Mouse (Mus musculus) layer of hippocampus, adult 2 months (tissue): ENCODE results near the gene Pdcd6. TPM values are rescaled to one million over a fixed set of nuclear protein-coding genes. Genes with fewer than 3 reads are reported as not detected.

Experiments used
- DNase-seq, 2 experiments: peaks; one replicate each; pipeline ENCODE4 v3.0.0; 2022; ENCODE audit warnings: low spot score in 2 of 2
- H3K27ac ChIP-seq: fragments of 200-600 bp; 2 replicates; pipeline ENCODE4 v1.8.1; 2022
- H3K4me3 ChIP-seq: fragments of 200-600 bp; 2 replicates; pipeline ENCODE4 v1.8.1; 2022; ENCODE audit warnings: mild to moderate bottlenecking
- CTCF ChIP-seq: fragments of 200-600 bp; conservative IDR thresholded peaks from 2 replicates; pipeline ENCODE4 v1.8.1; 2022; ENCODE audit warnings: antibody characterized with exemption, mild to moderate bottlenecking, moderate library complexity
- long read RNA-seq, 2 experiments: library from polyadenylated mRNA; stranded (forward); transcript quantifications; one replicate each; pipeline ENCODE4 v2.0.0; 2021; ENCODE audit warnings: borderline mapping rate in 2 of 2
- total RNA-seq, 2 experiments: library from RNA; stranded (reverse); gene quantifications; 2 replicates each; pipeline ENCODE4 v1.2.3; 2021

Pdcd6 gene
- 10 to 100 TPM; 70.8 to 77.4 TPM for total RNA-seq
- long read RNA-seq, experiment 1, transcript Pdcd6-203 (6 exons, 1,376 nt) = minor isoform, 8 of 45 reads
- long read RNA-seq, experiment 1, transcript Pdcd6-201 (6 exons, 1,131 nt) = major isoform, 30 of 45 reads
- long read RNA-seq, experiment 1, partial matches to known transcripts = 0 of 45 reads
- long read RNA-seq, experiment 1, other reads (novel, unspliced or antisense) = 6 of 45 reads
- long read RNA-seq, experiment 2, transcript Pdcd6-203 (6 exons, 1,376 nt) = minor isoform, 22 of 74 reads
- long read RNA-seq, experiment 2, transcript Pdcd6-201 (6 exons, 1,131 nt) = major isoform, 40 of 74 reads
- long read RNA-seq, experiment 2, partial matches to known transcripts = 3 of 74 reads
- long read RNA-seq, experiment 2, other reads (novel, unspliced or antisense) = 8 of 74 reads

DNA sequence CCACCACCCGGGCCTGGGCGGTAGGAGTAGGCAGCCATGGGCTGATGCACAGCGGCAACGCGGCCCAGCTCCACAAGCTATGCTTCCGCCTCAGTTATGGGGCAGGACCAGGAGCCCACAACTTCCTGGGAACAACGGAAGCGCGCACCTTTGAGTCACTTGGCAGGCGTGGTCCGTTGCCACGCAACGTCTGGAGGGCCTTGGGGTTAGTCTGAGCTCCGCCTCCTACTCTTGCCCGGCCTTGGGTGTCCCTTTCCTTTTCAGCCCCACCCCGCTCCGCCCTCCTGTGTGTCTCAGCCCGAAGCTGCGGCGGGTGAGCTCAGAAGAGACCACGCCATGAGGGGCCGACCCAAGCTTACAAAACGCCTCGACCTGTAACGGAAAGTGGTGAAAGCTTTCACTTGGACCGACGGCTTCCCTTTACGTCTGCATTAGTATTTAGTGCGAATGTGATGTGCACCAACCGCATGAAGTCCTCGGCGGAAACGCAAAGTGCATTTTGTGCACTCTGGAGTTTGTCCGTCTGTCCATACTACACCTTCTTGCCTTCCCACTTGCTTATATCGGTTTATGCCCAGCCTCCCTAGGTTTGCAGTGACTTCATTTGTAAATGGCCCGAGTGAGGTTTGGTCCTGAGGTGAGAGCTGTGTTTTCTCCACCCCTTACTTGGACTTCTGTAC lies at the start of gene Pdcd6:
Pdcd6 (minus strand) TSS at position 411 of the 680 bp plus-strand sequence.
- TF ChIP-seq CTCF = no peak
- H3K27ac ChIP-seq = peak within 1 kb of the TSS; percentile 93
- peak; percentile 90 to 92 for DNase-seq
- H3K4me3 ChIP-seq = peak within 1 kb of the TSS; percentile 98

DNA sequence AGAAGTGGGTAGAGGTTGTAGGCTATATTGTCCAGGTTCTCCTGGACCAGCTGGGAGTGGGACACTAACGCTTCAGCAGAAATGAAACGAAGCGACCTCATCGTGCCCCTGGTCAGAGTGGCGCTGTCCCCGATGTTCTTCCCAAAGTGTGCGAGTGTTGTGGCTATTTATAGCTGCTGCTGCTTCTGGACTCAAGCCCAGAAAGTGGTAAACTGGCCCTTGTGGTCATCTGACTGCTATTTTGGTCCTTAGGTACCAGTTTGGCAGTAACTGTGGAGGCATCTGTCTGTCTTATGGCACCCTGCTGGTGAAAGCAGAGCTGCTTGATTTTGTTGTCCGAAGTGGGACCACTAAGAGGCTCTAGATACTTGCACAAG lies 46.5 kb upstream of the Pdcd6 start, which contains the start of gene Lrrc14b:
Lrrc14b (minus strand) TSS at position 147 of the 377 bp plus-strand sequence.
- TF ChIP-seq CTCF = no peak; the same call in 1 of the 2 replicates
- no peak for DNase-seq
- no peak within 1 kb of the TSS for H3K4me3 ChIP-seq
- H3K27ac ChIP-seq = no peak within 1 kb of the TSS

DNA sequence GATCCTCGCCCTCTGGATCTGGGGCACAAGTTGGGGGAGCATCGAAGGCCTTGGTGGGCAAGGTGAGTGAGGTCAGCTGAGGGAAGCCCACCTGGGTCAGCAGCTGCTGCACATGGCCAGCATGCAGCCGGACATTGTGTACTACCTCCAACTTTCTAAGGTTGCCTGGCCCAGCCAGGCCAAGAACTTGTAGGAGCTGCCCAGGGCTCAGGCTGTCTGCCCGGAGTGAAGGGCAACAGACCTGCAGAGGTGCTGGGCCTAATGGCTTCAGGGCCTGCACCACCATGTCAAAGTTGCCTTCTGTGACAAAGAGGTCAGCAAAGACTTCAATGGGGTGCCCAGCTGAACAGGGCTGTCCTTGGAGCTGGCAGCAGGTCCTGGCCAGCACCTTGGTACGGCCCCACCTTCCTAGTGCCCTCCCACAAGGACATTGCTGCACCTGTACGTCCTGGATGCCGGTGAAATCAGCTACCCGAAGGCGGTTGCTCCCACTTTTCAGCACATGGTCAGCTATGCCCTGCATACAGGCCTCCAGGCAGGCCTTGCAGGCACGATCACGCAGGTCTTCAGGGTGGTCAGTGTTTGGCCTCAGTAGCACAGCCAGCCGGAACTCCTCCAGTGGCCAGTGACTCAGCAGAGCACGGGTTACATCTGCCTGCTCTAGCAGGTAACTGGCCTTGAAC lies 45.9 kb upstream of the Pdcd6 start:
- H3K4me3 ChIP-seq = no peak overlapping the region
- no peak overlapping the region for H3K27ac ChIP-seq
- no peak for DNase-seq
- no peak for TF ChIP-seq CTCF

DNA sequence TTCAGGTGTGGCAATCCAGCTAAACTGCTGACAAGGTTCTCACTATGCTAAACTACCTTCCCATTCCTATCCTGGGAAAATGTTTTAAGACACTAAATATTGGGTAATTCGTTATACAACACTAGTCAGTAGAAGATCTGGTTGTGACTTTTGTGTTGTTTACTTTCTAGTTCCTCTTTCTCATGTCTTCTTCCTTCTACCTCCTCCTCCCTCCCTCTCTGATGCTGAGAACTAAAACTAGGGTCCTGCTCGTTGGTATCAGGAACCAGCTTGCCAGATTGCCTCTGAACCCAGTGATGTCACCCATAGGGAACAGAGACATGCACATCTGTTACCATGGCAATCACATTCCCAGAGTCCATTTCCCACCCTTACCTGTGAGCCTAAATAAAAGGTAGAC lies 44.8 kb upstream of the Pdcd6 start:
- DNase-seq = no peak
- TF ChIP-seq CTCF = no peak
- Histone ChIP-seq H3K4me3 (no peak overlapping the region), H3K27ac (no peak overlapping the region)

DNA sequence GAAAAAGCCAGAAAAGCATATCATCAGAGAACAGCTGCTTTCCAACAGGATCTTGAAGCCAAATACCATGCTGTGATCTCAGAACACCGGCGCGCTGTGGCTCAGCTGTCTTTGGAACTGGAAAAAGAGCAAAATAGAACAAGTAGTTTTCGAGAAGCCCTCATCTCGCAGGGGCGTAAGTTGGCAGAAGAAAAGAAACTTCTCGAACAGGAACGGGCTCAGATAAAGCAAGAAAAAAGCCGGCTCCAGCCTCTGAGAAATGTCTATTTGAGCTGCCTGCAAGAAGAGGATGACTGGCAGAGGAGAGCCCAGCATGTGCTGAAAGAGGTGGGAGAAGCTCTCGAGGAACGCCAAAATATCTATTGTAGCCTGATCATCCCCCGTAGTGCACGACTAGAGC lies 39.1 kb upstream of the Pdcd6 start:
- TF ChIP-seq CTCF = no peak
- Histone ChIP-seq H3K27ac (no peak overlapping the region), H3K4me3 (no peak overlapping the region)
- DNase-seq = peak in 1 of 2 experiments; percentile 29

DNA sequence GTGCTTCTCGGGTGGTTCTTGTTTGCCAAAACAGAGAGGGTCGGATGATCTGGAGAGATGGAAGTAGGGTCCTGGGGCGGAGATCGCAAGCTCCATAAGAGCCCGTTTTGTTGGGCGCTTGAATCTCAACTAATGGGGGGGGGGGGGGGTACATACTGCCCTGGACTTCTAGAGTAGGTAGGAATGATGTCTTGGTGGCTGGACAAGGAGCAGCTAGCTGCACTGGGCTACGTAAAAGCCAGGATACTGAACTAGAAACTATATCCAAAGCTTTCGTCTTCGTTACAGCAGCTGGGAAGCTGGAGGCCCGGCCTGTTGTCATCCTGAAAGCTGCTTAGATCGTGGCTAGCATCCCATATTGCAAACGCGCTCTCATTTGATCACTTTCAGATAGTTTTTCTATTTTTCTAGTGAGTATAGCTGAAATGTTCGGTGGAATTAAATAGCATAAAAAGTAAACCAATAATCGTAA lies 33.1 kb upstream of the Pdcd6 start:
- Histone ChIP-seq H3K4me3 (peak overlapping the region; percentile 91), H3K27ac (peak overlapping the region; percentile 99)
- DNase-seq = no peak
- TF ChIP-seq CTCF = no peak

DNA sequence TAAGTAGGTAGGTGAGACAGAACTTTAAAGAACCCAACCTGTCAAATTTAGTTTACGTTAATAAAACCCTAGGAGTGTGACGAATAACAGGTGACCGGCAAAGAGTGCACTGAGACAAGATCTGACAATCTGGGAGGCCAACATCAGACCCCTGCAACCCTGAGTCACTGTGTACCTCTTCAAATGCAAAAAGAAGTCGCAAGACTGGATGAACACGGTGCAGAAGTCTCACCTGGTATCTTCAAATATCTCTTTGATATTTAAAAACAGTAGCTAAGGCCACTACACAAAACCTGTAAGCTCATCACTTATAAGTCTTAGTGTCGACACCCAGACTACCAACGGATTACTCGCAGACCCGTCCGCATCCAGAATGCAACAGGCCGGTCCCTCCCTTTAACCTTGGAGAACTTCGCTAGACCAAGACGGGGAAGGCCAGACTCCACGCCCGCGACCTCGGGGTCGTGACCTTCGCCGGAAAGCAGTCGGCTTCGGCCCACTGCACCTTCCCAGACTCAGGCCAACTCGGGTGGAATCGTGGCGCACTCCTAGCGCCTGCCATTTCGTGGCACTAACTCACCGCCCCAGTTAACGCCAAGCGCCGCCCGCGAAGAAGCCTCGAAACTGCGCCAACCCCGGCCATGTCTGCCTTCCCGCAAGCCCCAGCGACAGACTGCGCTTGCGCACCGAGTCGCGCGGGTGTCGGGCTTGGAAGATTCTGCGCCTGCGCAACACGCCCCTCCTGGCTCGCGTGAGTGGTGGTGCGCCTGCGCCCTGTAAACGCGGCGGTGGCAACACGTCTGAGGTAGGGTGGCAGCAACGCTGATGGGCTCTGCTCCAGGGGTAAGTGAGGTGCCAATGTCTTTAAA lies 32.4 kb upstream of the Pdcd6 start, which contains the start of the genes Sdha and Ccdc127:
Sdha (minus strand) TSS at position 715 of the 869 bp plus-strand sequence.
Ccdc127 (plus strand) TSS at position 744 of the 869 bp plus-strand sequence.
- Histone ChIP-seq H3K27ac (peak within 1 kb of the TSS; percentile 99), H3K4me3 (peak within 1 kb of the TSS; percentile 91)
- TF ChIP-seq CTCF = peak; percentile 35
- DNase-seq = peak; percentile 95 to 98

DNA sequence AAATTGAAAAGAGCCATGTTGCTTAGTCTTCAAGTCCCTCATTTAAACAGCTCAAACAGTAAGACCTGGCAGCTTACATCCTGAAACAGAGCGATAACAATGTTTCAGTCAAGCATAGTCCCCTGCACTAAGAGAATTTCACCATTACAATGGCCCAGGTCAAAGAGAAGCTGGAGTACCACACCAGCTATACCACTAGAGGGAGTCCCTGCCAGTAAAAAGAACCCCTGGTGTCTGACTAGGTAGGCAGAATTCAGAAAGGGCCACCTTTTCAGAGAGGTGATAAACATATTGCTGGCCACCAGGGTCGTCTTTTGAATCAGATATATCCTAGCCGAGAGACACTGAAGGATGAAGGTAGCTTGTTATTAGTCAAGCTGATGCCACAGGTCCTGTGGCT lies 23.7 kb upstream of the Pdcd6 start:
- DNase-seq = peak in 1 of 2 experiments; percentile 32
- peak; percentile 85 for TF ChIP-seq CTCF
- Histone ChIP-seq H3K27ac (no peak overlapping the region), H3K4me3 (no peak overlapping the region)

DNA sequence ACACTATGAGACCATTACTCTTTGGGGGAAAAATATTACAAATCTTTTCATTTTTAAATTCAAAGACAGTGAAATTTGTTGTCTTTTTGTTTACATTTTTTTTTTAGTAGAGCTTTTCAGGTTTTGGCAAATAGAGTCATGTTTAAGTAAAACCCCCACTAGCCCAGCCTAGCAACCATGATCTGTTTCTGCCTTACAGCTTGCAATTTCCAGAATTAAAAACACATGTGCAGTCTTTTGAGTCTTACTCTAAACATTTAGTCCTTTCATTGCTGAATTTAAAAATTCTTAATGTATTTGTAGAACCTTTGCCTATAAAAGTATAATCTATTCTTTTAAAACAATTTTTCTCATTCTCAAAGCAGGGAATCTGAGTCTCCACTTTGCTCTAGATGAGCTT lies 11.9 kb upstream of the Pdcd6 start:
- no peak for TF ChIP-seq CTCF
- H3K4me3 ChIP-seq = no peak overlapping the region
- no peak for DNase-seq
- H3K27ac ChIP-seq = no peak overlapping the region

DNA sequence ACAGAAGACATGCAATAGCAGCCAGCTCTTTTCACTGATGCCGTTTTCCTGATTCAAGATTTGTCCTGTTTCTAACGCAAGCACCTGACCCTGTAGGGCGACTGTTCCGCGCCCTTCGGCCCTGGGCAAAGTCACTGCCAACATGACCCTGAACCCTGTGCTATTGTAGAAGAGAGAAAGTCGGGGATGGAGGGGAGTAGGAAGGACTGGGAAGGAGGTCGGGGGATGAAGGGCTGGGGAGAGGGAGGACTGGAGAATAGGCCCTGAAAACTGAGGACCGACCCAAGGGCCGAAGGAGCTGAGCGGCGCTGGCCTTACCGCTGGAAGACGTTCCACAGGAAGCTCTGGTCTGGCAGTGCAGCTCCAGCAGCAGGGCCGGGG lies 601 bp downstream of the Pdcd6 start:
- Histone ChIP-seq H3K4me3 (peak overlapping the region; percentile 98), H3K27ac (peak overlapping the region; percentile 93)
- TF ChIP-seq CTCF = no peak
- DNase-seq = no peak

DNA sequence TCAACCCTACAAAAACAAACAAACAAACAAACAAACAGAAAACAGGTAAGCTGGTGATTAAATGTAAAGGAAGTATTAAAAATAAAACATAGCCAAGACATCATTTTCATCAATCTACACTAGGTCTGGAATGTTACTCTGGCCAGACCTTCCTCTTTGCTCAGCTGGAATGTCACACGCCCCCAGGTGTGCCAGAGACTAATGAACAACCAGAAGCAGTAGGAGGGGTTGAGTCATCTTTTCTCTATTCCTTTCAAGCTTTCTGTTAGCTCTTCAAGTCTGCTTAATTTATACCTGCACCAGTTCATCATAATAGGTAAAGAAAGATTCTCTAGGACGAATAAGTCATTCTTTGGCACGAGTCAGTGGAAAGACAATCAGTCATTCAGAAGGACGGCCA lies 994 bp downstream of the Pdcd6 start:
- Histone ChIP-seq H3K27ac (peak overlapping the region; percentile 93), H3K4me3 (peak overlapping the region; percentile 98)
- no peak for TF ChIP-seq CTCF
- DNase-seq = no peak

DNA sequence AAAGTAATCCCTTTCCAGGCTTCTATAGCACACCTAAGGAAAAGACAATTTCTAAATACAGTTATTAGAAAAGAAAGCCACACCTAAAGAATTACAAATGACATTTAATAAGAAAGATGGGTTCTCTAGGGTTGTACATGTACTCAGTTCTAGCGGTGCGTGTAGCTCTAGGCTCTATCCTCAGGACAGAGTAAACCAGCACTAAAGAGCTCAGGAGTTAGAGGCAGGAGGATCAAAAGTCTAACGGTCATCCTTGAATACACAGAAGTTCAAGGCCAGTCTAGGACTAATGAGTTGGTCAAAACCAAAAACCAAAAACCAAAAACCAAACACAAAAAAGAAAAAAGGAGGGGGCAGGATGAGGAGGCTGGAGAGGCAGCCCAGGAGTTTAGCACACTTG lies 2.8 kb downstream of the Pdcd6 start:
- TF ChIP-seq CTCF = no peak
- Histone ChIP-seq H3K4me3 (no peak overlapping the region), H3K27ac (no peak overlapping the region)
- DNase-seq = no peak
